8 mouse cellular contexts compared by ENCODE assay signal in the genomic region with DNA sequence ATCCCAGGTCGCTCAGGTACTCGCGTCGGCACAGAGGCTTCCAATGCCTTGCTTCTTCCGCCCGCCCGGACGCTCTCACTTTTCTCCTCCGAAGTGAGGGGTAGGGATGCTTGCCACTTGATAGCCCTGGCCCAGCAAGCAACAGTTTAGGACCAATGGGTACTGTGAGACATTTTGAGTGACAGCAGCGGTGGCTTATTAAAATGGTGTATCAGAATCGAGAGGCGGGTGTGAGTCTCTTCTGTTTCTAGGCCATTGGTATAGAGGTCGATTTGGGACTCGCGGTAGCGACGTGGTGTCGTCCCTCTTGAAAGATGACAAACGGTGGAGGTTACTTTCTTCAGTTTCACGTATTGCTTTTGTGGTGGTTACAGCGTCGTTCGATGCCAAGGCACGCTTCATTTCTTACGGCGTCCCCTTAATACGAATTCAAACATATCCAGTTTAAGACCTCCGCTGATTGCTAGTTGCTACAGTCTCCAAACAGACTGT. TPM values are rescaled to one million over a fixed set of nuclear protein-coding genes. Genes with fewer than 3 reads are reported as not detected.
DNase-seq lines count a peak whose midpoint lies in the region; ATAC-seq and TF ChIP-seq lines count a peak whose summit lies in the region.

No protein-coding gene starts in this region.

- DNase-seq in c-Kit-positive CD71-positive TER-119-negative erythroid progenitor cells, embryonic 14.5 days (ENCODE audit: low read depth), result peak; percentile 94
- peak; percentile 79 for DNase-seq in forebrain, embryonic 11.5 days (ENCODE audit: low spot score)
- peak; percentile 89 to 94 for DNase-seq in kidney, postnatal 36 days
- DNase-seq in testis, postnatal 10 days (ENCODE audit: low spot score), result peak; percentile 82

- peaks cover 6% of the 10 kb centered on the region; the same call in 1 of the 2 replicates for H3K36me3 ChIP-seq in E14TG2a.4 (ENCODE audit: insufficient read depth, low read length)
- H3K36me3 ChIP-seq in forebrain, embryonic 11.5 days (ENCODE audit: control insufficient read depth, insufficient read depth, low read length), result no peaks in the 10 kb centered on the region
- no peaks in the 10 kb centered on the region for H3K36me3 ChIP-seq in heart, embryonic 16.5 days (ENCODE audit: control insufficient read depth, insufficient read depth)
- no peaks in the 10 kb centered on the region for H3K36me3 ChIP-seq in liver, embryonic 15.5 days (replicated peaks)
- no peaks in the 10 kb centered on the region for H3K36me3 ChIP-seq in neural tube, embryonic 14.5 days (ENCODE audit: control insufficient read depth, insufficient read depth, low read length)

- no peaks in the 10 kb centered on the region for H3K27me3 ChIP-seq in E14TG2a.4 (ENCODE audit: insufficient read depth, low read length)
- no peaks in the 10 kb centered on the region for H3K27me3 ChIP-seq in forebrain, embryonic 11.5 days (ENCODE audit: control insufficient read depth, insufficient read depth, low read length)
- no peaks in the 10 kb centered on the region for H3K27me3 ChIP-seq in heart, embryonic 16.5 days (ENCODE audit: control insufficient read depth, insufficient read depth, low read length)
- H3K27me3 ChIP-seq in liver, embryonic 15.5 days, result no peaks in the 10 kb centered on the region
- no peaks in the 10 kb centered on the region for H3K27me3 ChIP-seq in neural tube, embryonic 14.5 days (ENCODE audit: control insufficient read depth, insufficient read depth, low read length)

- ATAC-seq in forebrain, embryonic 11.5 days (replicated peaks; ENCODE audit: low FRiP score), result peak; percentile 97
- ATAC-seq in heart, embryonic 16.5 days (replicated peaks; ENCODE audit: extremely low read depth, insufficient read depth, low FRiP score), result peak; percentile 98
- ATAC-seq in liver, embryonic 15.5 days (ENCODE audit: insufficient read depth), result peak; percentile 97
- peak; percentile 97 for ATAC-seq in neural tube, embryonic 14.5 days (ENCODE audit: low read depth)

- H3K27ac ChIP-seq in forebrain, embryonic 11.5 days (ENCODE audit: low read depth, low read length), result no peak overlapping the region
- H3K27ac ChIP-seq in heart, embryonic 16.5 days (ENCODE audit: low read length), result peak overlapping the region; percentile 88
- H3K27ac ChIP-seq in liver, embryonic 15.5 days (replicated peaks), result peak overlapping the region; percentile 94
- peak overlapping the region; percentile 83 for H3K27ac ChIP-seq in neural tube, embryonic 14.5 days (ENCODE audit: low read depth, low read length)

- 0% methylated on average over 28 of the region's 28 CpGs for WGBS in forebrain, embryonic 11.5 days
- WGBS in heart, embryonic 16.5 days, result under 1% methylated on average over 28 of the region's 28 CpGs
- under 1% methylated on average over 28 of the region's 28 CpGs for WGBS in liver, embryonic 15.5 days (ENCODE audit: insufficient replicate concordance)
- under 1% methylated on average over 28 of the region's 28 CpGs for WGBS in neural tube, embryonic 14.5 days

- H3K4me3 ChIP-seq in E14TG2a.4 (replicated peaks; ENCODE audit: low read length), result peak overlapping the region; percentile 96
- peak overlapping the region; percentile 62 for H3K4me3 ChIP-seq in forebrain, embryonic 11.5 days (ENCODE audit: low read depth, low read length)
- peak overlapping the region; percentile 87 for H3K4me3 ChIP-seq in heart, embryonic 16.5 days (ENCODE audit: low read length)
- H3K4me3 ChIP-seq in liver, embryonic 15.5 days (replicated peaks), result peak overlapping the region; percentile 98
- H3K4me3 ChIP-seq in neural tube, embryonic 14.5 days (ENCODE audit: low read depth, low read length), result peak overlapping the region; percentile 54

- no peaks in the 10 kb centered on the region for H3K9me3 ChIP-seq in E14TG2a.4 (ENCODE audit: low read length)
- H3K9me3 ChIP-seq in forebrain, embryonic 11.5 days (ENCODE audit: control insufficient read depth, low read length), result no peaks in the 10 kb centered on the region
- no peaks in the 10 kb centered on the region for H3K9me3 ChIP-seq in heart, embryonic 16.5 days (replicated peaks; ENCODE audit: control insufficient read depth, low read length)
- H3K9me3 ChIP-seq in liver, embryonic 15.5 days (replicated peaks), result no peaks in the 10 kb centered on the region
- H3K9me3 ChIP-seq in neural tube, embryonic 14.5 days (ENCODE audit: control insufficient read depth, low read length), result no peaks in the 10 kb centered on the region

- H3K9ac ChIP-seq in forebrain, embryonic 11.5 days (ENCODE audit: low read length), result peak overlapping the region; percentile 83
- H3K9ac ChIP-seq in heart, embryonic 16.5 days (ENCODE audit: low read length), result peak overlapping the region; percentile 95
- peak overlapping the region; percentile 85 for H3K9ac ChIP-seq in liver, embryonic 15.5 days
- H3K9ac ChIP-seq in neural tube, embryonic 14.5 days (replicated peaks; ENCODE audit: low read depth, low read length), result peak overlapping the region; percentile 65

- H3K4me2 ChIP-seq in forebrain, embryonic 11.5 days (ENCODE audit: low read depth, low read length, severe bottlenecking), result peak overlapping the region; percentile 60
- peak overlapping the region; percentile 82 for H3K4me2 ChIP-seq in heart, embryonic 16.5 days (ENCODE audit: low read depth, low read length)
- peak overlapping the region; percentile 70 for H3K4me2 ChIP-seq in liver, embryonic 15.5 days
- peak overlapping the region; percentile 74 for H3K4me2 ChIP-seq in neural tube, embryonic 14.5 days (ENCODE audit: low read depth, low read length)

- H3K4me1 ChIP-seq in E14TG2a.4 (replicated peaks; ENCODE audit: low read depth, low read length), result peaks cover 16% of the 10 kb centered on the region
- no peaks in the 10 kb centered on the region for H3K4me1 ChIP-seq in forebrain, embryonic 11.5 days (replicated peaks; ENCODE audit: control insufficient read depth, insufficient read depth, low read length)
- H3K4me1 ChIP-seq in heart, embryonic 16.5 days (ENCODE audit: control insufficient read depth, insufficient read depth, low read length), result peaks cover 17% of the 10 kb centered on the region
- peaks cover 22% of the 10 kb centered on the region for H3K4me1 ChIP-seq in liver, embryonic 15.5 days (replicated peaks)
- H3K4me1 ChIP-seq in neural tube, embryonic 14.5 days (ENCODE audit: control insufficient read depth, insufficient read depth, low read length), result peaks cover 8% of the 10 kb centered on the region; the same call in 1 of the 2 replicates

- no peak for TF ChIP-seq CTCF in E14TG2a.4 (conservative IDR thresholded peaks at IDR 0.05; ENCODE audit: low read length)

RNA-seq across cellular contexts. Expression of a gene that starts 0.5 kb away (rescaled TPM):
- polyA plus RNA-seq in forebrain, embryonic 11.5 days (2014; fragmentation: Nextera tagmentation; extraction: Ambion mirVana), result 33.3 and 35.9 TPM in 2 replicates
- 49.8 and 53.2 TPM in 2 replicates for polyA plus RNA-seq in heart, embryonic 16.5 days (2015; fragmentation: Nextera tagmentation; extraction: Ambion mirVana)
- polyA plus RNA-seq in liver, embryonic 15.5 days (2015; fragmentation: Nextera tagmentation; extraction: Ambion mirVana), result 35.7 and 38.7 TPM in 2 replicates
- 53.3 and 55.0 TPM in 2 replicates for polyA plus RNA-seq in neural tube, embryonic 14.5 days (2014; fragmentation: Nextera tagmentation; extraction: Ambion mirVana)

RNA-seq across cellular contexts. Expression of a gene that starts 0.6 kb away (rescaled TPM):
- 31.0 and 36.1 TPM in 2 replicates for polyA plus RNA-seq in forebrain, embryonic 11.5 days (2014; fragmentation: Nextera tagmentation; extraction: Ambion mirVana)
- polyA plus RNA-seq in heart, embryonic 16.5 days (2015; fragmentation: Nextera tagmentation; extraction: Ambion mirVana), result 22.5 and 29.6 TPM in 2 replicates
- polyA plus RNA-seq in liver, embryonic 15.5 days (2015; fragmentation: Nextera tagmentation; extraction: Ambion mirVana), result 16.4 and 17.3 TPM in 2 replicates
- 29.1 and 29.5 TPM in 2 replicates for polyA plus RNA-seq in neural tube, embryonic 14.5 days (2014; fragmentation: Nextera tagmentation; extraction: Ambion mirVana)
